Mouse (Mus musculus) heart, embryonic 14.5 days (tissue): ENCODE results near the gene Olfr99. TPM values are rescaled to one million over a fixed set of nuclear protein-coding genes. Genes with fewer than 3 reads are reported as not detected.
"Not testable (repeated sequence)": the region's sequence is repeated elsewhere in the genome, so short reads cannot be mapped to it uniquely, and the experiment has no call there.

Source experiments
- ATAC-seq: fragments of 200-750 bp; cut with Nextera tagmentation; 2 replicates; pipeline ENCODE4 v1.8.0; 2017; ENCODE audit warnings: low read depth, moderate TSS enrichment; ENCODE audit not compliant: insufficient number of reproducible peaks, insufficient read depth, low FRiP score
- H3K27ac ChIP-seq, 2 experiments: fragments of 200-500 bp in 1 of 2; fragments of 300-500 bp in 1 of 2; sonication (generic) in 1 of 2; replicated peaks in 1 of 2; 2 replicates each; pipeline ENCODE4 v1.5.1; 2012 to 2014; ENCODE audit warnings: low read depth in 2 of 2, low read length in 2 of 2, control low read depth in 1 of 2, mild to moderate bottlenecking in 1 of 2, mixed read lengths in 1 of 2; ENCODE audit not compliant: control insufficient read depth in 1 of 2, insufficient read depth in 1 of 2
- H3K27me3 ChIP-seq: fragments of 300-500 bp; sonication (generic); 2 replicates; pipeline ENCODE4 v1.6.1; 2014; ENCODE audit warnings: mild to moderate bottlenecking, low read length, control low read depth; ENCODE audit not compliant: control insufficient read depth, insufficient read depth
- H3K36me3 ChIP-seq: fragments of 300-500 bp; sonication (generic); 2 replicates; pipeline ENCODE4 v1.6.1; 2014; ENCODE audit warnings: mild to moderate bottlenecking, control low read depth, low read length, mixed read lengths; ENCODE audit not compliant: control insufficient read depth, insufficient read depth
- H3K4me1 ChIP-seq, 2 experiments: fragments of 200-500 bp in 1 of 2; fragments of 300-500 bp in 1 of 2; sonication (generic) in 1 of 2; 2 replicates each; pipeline ENCODE4 v1.6.1; 2012 to 2014; ENCODE audit warnings: low read length in 2 of 2, control low read depth in 1 of 2, mixed read lengths in 1 of 2; ENCODE audit not compliant: control insufficient read depth in 2 of 2, insufficient read depth in 2 of 2
- H3K4me2 ChIP-seq: fragments of 300-500 bp; sonication (generic); 2 replicates; pipeline ENCODE4 v1.6.1; 2014; ENCODE audit warnings: mild to moderate bottlenecking, low read length
- H3K4me3 ChIP-seq, 2 experiments: fragments of 200-500 bp in 1 of 2; fragments of 300-500 bp in 1 of 2; sonication (generic) in 1 of 2; 2 replicates each; pipeline ENCODE4 v1.5.1; 2012 to 2014; ENCODE audit warnings: low read length in 2 of 2, mild to moderate bottlenecking in 2 of 2, control low read depth in 1 of 2, low read depth in 1 of 2, moderate library complexity in 1 of 2; ENCODE audit not compliant: control insufficient read depth in 1 of 2, insufficient read depth in 1 of 2
- H3K9ac ChIP-seq: fragments of 300-500 bp; sonication (generic); 2 replicates; pipeline ENCODE4 v1.6.1; 2014; ENCODE audit warnings: mild to moderate bottlenecking, low read length
- H3K9me3 ChIP-seq: fragments of 300-500 bp; sonication (generic); 2 replicates; pipeline ENCODE4 v1.6.1; 2016; ENCODE audit warnings: low read length, control low read depth; ENCODE audit not compliant: control insufficient read depth
- WGBS: fragments of 180-500 bp; shearing (Covaris S2); extraction: QIAGEN DNeasy Blood & Tissue Kit; methylation state at CpG from one replicate; pipeline ENCODE4 v1.1.7; 2014; 5-methylcytosine and 5-hydroxymethylcytosine counted together
- polyA plus RNA-seq: library from polyadenylated mRNA; unstranded; fragments of >200 nt; fragmentation: Nextera tagmentation; extraction: Ambion mirVana; gene quantifications from 2 replicates; pipeline ENCODE4 v1.2.1, GENCODE M21; 2014

Olfr99 gene
- polyA plus RNA-seq, 1 experiment from 2014 or later: not detected

DNA sequence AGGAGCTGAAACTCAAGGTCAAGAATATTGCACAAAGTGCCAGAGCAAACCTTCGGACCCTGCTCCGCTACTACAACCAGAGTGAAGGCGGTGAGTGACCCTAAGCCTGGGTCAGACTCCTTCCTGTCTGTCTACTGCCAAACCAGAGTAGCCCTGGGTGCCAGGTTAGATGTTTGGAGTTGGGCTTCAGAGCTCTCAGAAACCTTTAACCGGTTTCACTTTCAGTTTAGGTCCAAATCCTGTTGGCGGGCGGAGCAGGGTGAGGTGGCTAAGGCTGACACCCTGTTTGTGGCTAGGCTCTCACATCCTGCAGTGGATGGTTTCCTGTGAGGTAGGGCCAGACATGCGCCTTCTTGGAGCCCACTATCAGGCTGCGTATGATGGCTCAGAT is 12.6 kb downstream of the Olfr99 start:
- 46% methylated on average over 8 of the region's 8 CpGs for WGBS
- Histone ChIP-seq H3K27ac (no peak overlapping the region), H3K36me3 (no peaks in the 10 kb centered on the region), H3K9me3 (no peaks in the 10 kb centered on the region), H3K4me3 (peak overlapping the region; percentile 58 to 62), H3K27me3 (no peaks in the 10 kb centered on the region), H3K4me2 (peak overlapping the region; percentile 93), H3K9ac (peak overlapping the region; percentile 68), H3K4me1 (peaks cover 0 to 3% of the 10 kb centered on the region in 2 experiments; a peak in 1 of 4 replicates)
- 0 out of 2 replicates have a peak, but pooled peaks have one; percentile 29 for ATAC-seq

DNA sequence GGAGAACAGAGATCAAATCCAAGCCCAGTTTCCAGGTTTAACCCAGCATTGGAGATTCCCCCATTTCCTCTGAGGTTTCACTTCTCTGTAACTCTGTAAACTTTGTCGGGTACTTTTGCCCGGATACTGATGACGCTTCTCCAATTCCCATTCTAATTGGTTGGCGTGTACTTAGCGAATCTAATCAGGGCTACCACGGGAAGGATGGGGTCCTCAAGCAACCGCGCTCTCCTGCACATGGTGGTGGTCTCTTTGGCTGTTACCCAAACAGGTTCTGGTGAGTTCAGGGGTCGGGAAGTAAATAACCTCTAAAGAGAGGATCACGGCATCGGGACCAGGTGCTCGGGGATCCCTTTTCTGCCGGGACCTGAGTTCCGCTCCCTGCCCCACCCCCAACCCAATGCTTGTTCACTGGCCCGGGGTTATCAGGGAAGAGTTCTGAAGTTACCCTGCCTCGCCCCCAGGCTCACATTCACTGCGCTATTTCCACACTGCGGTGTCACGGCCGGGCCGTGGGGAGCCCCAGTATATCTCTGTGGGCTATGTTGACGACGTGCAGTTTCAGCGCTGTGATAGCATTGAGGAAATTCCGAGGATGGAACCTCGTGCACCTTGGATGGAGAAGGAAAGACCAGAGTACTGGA is 13.1 kb downstream of the Olfr99 start, which contains the start of gene H2-M3:
TSS of gene H2-M3 (plus strand) at position 163 of the 644 bp plus-strand sequence.
- WGBS: 2% methylated on average over 26 of the region's 26 CpGs
- peaks cover 0 to 3% of the 10 kb centered on the region in 2 experiments; a peak in 1 of 4 replicates for H3K4me1 ChIP-seq
- peak within 1 kb of the TSS; percentile 68 for H3K9ac ChIP-seq
- no peaks in the 10 kb centered on the region for H3K36me3 ChIP-seq
- H3K27me3 ChIP-seq: no peaks in the 10 kb centered on the region
- no peaks in the 10 kb centered on the region for H3K9me3 ChIP-seq
- H3K4me2 ChIP-seq: peak within 1 kb of the TSS; percentile 93
- H3K27ac ChIP-seq: no peak within 1 kb of the TSS
- peak; percentile 82; the same call in 1 of the 2 replicates for ATAC-seq
- peak within 1 kb of the TSS; percentile 58 to 62 for H3K4me3 ChIP-seq

DNA sequence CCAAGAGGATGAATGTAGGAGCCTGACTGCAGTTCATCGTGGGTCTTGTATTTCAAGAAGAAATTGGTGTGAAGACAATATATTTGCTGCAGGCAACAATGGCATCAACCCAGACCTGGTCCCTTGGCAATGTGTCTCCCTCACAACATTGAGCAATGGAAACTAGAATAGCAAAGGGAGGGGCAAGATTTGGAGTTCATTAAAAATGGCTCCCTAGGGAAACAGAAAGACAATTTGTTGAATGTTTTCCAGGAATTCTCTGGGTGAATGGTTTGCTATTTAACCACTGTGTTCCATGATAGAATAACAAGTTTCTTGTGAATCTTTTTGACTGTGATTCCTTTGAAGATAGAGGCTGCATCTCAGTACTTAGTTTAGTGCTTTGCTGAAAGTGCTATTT is 19.6 kb downstream of the Olfr99 start, which contains the start of gene Olfr98:
TSS of gene Olfr98 (minus strand) at position 124 of the 400 bp plus-strand sequence.
- Histone ChIP-seq H3K27me3 (no peaks in the 10 kb centered on the region), H3K27ac (no peak within 1 kb of the TSS), H3K4me1 (no peaks in the 10 kb centered on the region), H3K36me3 (no peaks in the 10 kb centered on the region), H3K9ac (no peak within 1 kb of the TSS), H3K4me2 (no peak within 1 kb of the TSS), H3K4me3 (no peak within 1 kb of the TSS), H3K9me3 (no peaks in the 10 kb centered on the region)
- ATAC-seq: no peak
- WGBS: 59% methylated on average over 1 of the region's 1 CpGs

DNA sequence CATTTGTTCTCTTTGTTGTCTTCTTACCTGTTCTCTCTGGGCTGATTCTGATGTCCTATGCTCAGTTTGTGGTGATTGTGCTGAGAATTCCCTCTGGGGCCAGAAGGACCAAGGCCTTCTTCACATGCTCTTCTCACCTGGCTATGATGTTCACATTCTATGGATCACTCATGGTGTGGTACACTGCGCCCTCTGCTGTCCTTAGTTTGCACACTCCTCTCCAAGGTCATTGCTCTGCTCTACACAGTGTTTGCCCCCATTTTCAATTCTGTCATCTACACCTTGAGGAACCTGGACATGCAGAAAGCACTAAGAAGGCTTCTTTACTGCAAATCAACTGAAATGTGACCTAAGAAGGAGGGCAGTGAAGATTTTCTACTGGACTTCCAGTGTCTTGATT is 32.7 kb downstream of the Olfr99 start:
- no peak overlapping the region for H3K4me2 ChIP-seq
- no peaks in the 10 kb centered on the region for H3K4me1 ChIP-seq
- 4% methylated on average over 1 of the region's 1 CpGs for WGBS
- H3K36me3 ChIP-seq: no peaks in the 10 kb centered on the region
- no peak overlapping the region for H3K27ac ChIP-seq
- H3K9me3 ChIP-seq: no peaks in the 10 kb centered on the region
- ATAC-seq: no peak
- H3K9ac ChIP-seq: no peak overlapping the region
- H3K27me3 ChIP-seq: no peaks in the 10 kb centered on the region
- no peak overlapping the region for H3K4me3 ChIP-seq

DNA sequence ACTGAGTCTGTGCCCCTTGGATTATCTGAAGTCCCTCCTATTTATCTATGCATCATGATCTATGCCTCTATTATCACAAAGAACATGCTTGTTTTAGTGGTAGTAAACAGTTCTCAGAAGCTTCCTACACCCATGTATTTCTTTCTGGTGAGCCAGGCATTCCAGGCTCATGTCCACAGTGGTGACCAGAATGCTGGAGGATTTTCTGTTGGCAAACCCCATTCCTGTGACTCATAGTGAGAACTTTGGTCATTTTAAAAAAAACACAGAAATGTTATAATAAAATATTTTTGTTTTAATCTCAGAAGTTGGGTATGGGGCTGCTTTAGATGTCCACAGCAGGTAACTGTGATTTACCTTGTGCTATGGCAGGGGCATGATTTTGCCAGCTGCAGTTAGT is 33.8 kb downstream of the Olfr99 start:
- H3K27me3 ChIP-seq: no peaks in the 10 kb centered on the region
- H3K4me3 ChIP-seq: no peak overlapping the region
- H3K36me3 ChIP-seq: no peaks in the 10 kb centered on the region
- H3K4me2 ChIP-seq: no peak overlapping the region
- H3K4me1 ChIP-seq: no peaks in the 10 kb centered on the region
- no peak for ATAC-seq
- H3K27ac ChIP-seq: no peak overlapping the region
- H3K9ac ChIP-seq: no peak overlapping the region
- H3K9me3 ChIP-seq: no peaks in the 10 kb centered on the region

DNA sequence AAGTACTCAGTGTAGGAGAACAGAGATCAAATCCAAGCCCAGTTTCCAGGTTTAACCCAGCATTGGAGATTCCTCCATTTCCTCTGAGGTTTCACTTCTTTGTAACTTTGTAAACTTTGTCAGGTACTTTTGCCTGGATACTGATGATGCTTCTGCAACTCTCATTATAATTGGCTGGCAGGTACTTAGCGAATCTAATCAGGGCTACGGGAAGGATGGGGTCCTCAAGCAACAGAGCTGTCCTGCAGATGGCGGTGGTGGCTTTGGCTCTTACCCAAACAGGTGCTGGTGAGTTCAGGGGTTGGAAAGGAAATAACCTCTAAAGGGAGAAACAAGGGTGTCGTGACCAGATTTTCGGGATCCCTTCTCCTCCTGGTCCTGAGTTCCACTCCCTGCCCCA is 36.5 kb downstream of the Olfr99 start:
- Histone ChIP-seq H3K27me3 (no peaks in the 10 kb centered on the region), H3K27ac (no peak overlapping the region), H3K4me3 (no peak overlapping the region), H3K9ac (no peak overlapping the region), H3K9me3 (no peaks in the 10 kb centered on the region), H3K4me2 (no peak overlapping the region), H3K36me3 (no peaks in the 10 kb centered on the region), H3K4me1 (no peaks in the 10 kb centered on the region)
- 32% methylated on average over 5 of the region's 5 CpGs for WGBS
- ATAC-seq: no peak

DNA sequence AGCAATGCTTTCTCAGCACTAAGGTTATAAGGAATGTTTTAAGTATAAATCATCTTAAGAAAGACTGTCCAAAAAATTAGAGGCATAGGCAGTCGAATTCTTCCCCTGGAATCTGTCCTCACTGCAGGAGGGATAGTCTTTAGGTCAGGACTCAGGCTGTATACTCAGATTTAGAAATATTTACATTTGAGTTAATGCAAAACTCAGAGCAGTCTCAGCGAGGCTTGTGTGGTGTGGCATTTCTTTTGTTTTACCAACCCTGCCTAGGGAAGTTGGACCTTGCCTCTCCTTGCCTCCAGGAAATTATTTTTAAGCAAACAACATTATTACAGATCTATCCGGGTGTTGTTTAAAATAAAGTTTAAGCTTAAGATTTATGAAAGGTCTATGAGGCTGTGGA is 41.1 kb downstream of the Olfr99 start:
- H3K4me3 ChIP-seq: no peak overlapping the region
- no peak overlapping the region for H3K4me2 ChIP-seq
- H3K9me3 ChIP-seq: 0 out of 2 replicates have a peak, but pooled peaks cover 5% of the 10 kb centered on the region
- no peaks in the 10 kb centered on the region for H3K36me3 ChIP-seq
- no peaks in the 10 kb centered on the region for H3K27me3 ChIP-seq
- H3K9ac ChIP-seq: no peak overlapping the region
- H3K4me1 ChIP-seq: no peaks in the 10 kb centered on the region
- WGBS: 56% methylated on average over 3 of the region's 3 CpGs
- no peak overlapping the region for H3K27ac ChIP-seq
- ATAC-seq: no peak

DNA sequence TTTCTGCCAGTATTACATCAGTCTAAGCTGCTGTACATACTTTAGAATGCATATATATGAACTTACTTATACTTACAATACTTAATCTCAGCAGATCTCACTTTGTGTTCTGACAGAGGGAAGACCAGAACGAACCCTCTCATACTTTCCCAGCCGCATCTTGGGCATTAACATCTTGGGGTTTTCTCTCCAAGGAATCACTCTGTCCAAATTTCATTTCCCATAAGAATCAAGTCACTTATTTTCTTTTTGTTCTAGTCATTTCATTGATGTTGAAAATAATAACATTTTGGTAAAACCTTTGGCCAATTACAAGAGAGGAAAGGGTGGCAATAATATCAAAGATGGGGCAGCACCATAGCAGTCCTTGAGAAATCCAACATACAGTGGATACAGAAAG is 46.0 kb downstream of the Olfr99 start, which contains the start of gene Olfr97:
TSS of gene Olfr97 (minus strand) at position 101 of the 400 bp plus-strand sequence.
- H3K4me2 ChIP-seq, H3K9ac ChIP-seq, H3K27me3 ChIP-seq, ATAC-seq, H3K27ac ChIP-seq, H3K4me3 ChIP-seq, H3K36me3 ChIP-seq, H3K9me3 ChIP-seq, H3K4me1 ChIP-seq: not testable (repeated sequence)
- 77% methylated on average over 2 of the region's 2 CpGs for WGBS
